ENCODE assay signal across 43 mouse cellular contexts in genomic region chr5:76379216-76379615, GRCm38 (mm10). TPM values are rescaled to one million over a fixed set of nuclear protein-coding genes. Genes with fewer than 3 reads are reported as not detected.
"Had no signal": no experiment of that assay in that cellular context is flagged by ENCODE, and none has a peak within 500 bp of the region (broad histone marks: within the 10 kb centered on the region; RNA-seq: fewer than 3 reads in every experiment).

No protein-coding gene starts in this region.

- ATAC-seq: hindbrain, postnatal 0 days; intestine, embryonic 16.5 days; liver, embryonic 12.5 days had no signal

- H3K4me1 ChIP-seq: heart, embryonic 10.5 days; hindbrain, embryonic 13.5 days; hindbrain, embryonic 15.5 days; limb, embryonic 13.5 days; liver, embryonic 12.5 days had no signal

- DNase-seq: gastrocnemius, adult 2 months; gastrocnemius, postnatal 10 days; gastrocnemius, postnatal 25 days; heart, adult 18-20 months; heart, postnatal 36 days; kidney, adult 11 months; kidney, adult 2 months; kidney, adult 9 months; kidney, postnatal 14 days; kidney, postnatal 36 days; layer of hippocampus, adult 9-11 months; layer of hippocampus, postnatal 36 days; left cerebral cortex, postnatal 4 days had no signal

- H3K4me3 ChIP-seq: gastrocnemius, adult 2 months; heart, embryonic 10.5 days; heart, embryonic 12.5 days; hindbrain, embryonic 13.5 days; hindbrain, embryonic 15.5 days; limb, embryonic 13.5 days; limb, embryonic 15.5 days; liver, embryonic 12.5 days had no signal

- H3K36me3 ChIP-seq: heart, embryonic 10.5 days; heart, embryonic 12.5 days; hindbrain, embryonic 13.5 days; hindbrain, embryonic 15.5 days; limb, embryonic 13.5 days; limb, embryonic 15.5 days; liver, embryonic 12.5 days had no signal

- H3K27ac ChIP-seq: gastrocnemius, adult 2 months; heart, embryonic 10.5 days; hindbrain, embryonic 13.5 days; hindbrain, embryonic 15.5 days; hindbrain, postnatal 0 days; limb, embryonic 13.5 days; limb, embryonic 15.5 days; liver, embryonic 12.5 days; liver, embryonic 14.5 days had no signal

- H3K27me3 ChIP-seq: heart, embryonic 12.5 days; hindbrain, embryonic 13.5 days; hindbrain, embryonic 15.5 days; limb, embryonic 13.5 days; limb, embryonic 15.5 days; liver, embryonic 12.5 days had no signal

- H3K9me3 ChIP-seq: heart, embryonic 10.5 days; heart, embryonic 12.5 days; hindbrain, embryonic 13.5 days; hindbrain, embryonic 15.5 days; limb, embryonic 13.5 days; limb, embryonic 15.5 days; liver, embryonic 12.5 days had no signal

RNA-seq across cellular contexts. Expression of gene Nmu, which starts 15.6 kb away (rescaled TPM):
- total RNA-seq: gastrocnemius, adult 2 months; gastrocnemius, postnatal 10 days; gastrocnemius, postnatal 25 days; heart, adult 18-20 months; heart, adult 8-10 months; heart, postnatal 10 days; heart, postnatal 36 days; hematopoietic stem cell, adult 5-6 weeks; hindbrain, postnatal 0 days; layer of hippocampus, adult 18-20 months; layer of hippocampus, adult 8-10 months; layer of hippocampus, postnatal 14 days; layer of hippocampus, postnatal 36 days; left cerebral cortex, adult 18-20 months; left cerebral cortex, adult 8-10 months; left cerebral cortex, postnatal 10 days; left cerebral cortex, postnatal 25 days; left cerebral cortex, postnatal 4 days; liver, adult 2 months had no signal
- polyA plus RNA-seq: heart, embryonic 12.5 days; heart, embryonic 14.5 days; heart, embryonic 16.5 days; hindbrain, embryonic 11.5 days; kidney, adult 2 months; kidney, embryonic 16.5 days; liver, adult 2 months; liver, embryonic 12.5 days; liver, embryonic 14.5 days; liver, embryonic 16.5 days had no signal

RNA-seq across cellular contexts. Expression of gene Pdcl2, which starts 48.3 kb away (rescaled TPM):
- total RNA-seq: gastrocnemius, adult 2 months; gastrocnemius, postnatal 10 days; gastrocnemius, postnatal 25 days; gastrocnemius, postnatal 4 days; heart, adult 18-20 months; heart, adult 8-10 months; heart, postnatal 10 days; heart, postnatal 36 days; hematopoietic stem cell, adult 5-6 weeks; hindbrain, postnatal 0 days; layer of hippocampus, adult 18-20 months; layer of hippocampus, adult 8-10 months; layer of hippocampus, postnatal 14 days; layer of hippocampus, postnatal 36 days; left cerebral cortex, adult 18-20 months; left cerebral cortex, adult 8-10 months; left cerebral cortex, postnatal 10 days; left cerebral cortex, postnatal 25 days; left cerebral cortex, postnatal 4 days; liver, adult 2 months had no signal
- polyA plus RNA-seq: heart, embryonic 10.5 days; heart, embryonic 12.5 days; heart, embryonic 14.5 days; heart, embryonic 16.5 days; hindbrain, embryonic 11.5 days; hindbrain, embryonic 13.5 days; hindbrain, embryonic 15.5 days; hindbrain, postnatal 0 days; intestine, embryonic 14.5 days; intestine, embryonic 16.5 days; kidney, embryonic 16.5 days; large intestine, adult 2 months; limb, embryonic 11.5 days; limb, embryonic 13.5 days; limb, embryonic 15.5 days; liver, adult 2 months; liver, embryonic 12.5 days; liver, embryonic 14.5 days; liver, embryonic 16.5 days had no signal
